Mouse (Mus musculus) testis, adult 2 months (tissue): ENCODE measurements at regions not wholly inside any gene's neighbourhood (a gene's known extent, or its start where the extent isn't known, plus 50 kb on each side); places are given as distances from the start of the nearest gene placed in this dataset.

Source experiments
- CTCF ChIP-seq: fragments of 200-500 bp; IDR thresholded peaks from 2 replicates; pipeline ENCODE4 v1.5.1; 2012; ENCODE audit warnings: low read depth, mild to moderate bottlenecking, inconsistent platforms, low read length, moderate library complexity; ENCODE audit not compliant: control insufficient read depth, insufficient read depth, insufficient replicate concordance
- POLR2A ChIP-seq: fragments of 200-500 bp; IDR thresholded peaks from 2 replicates; pipeline ENCODE4 v1.6.1; 2012; ENCODE audit warnings: low read depth, mild to moderate bottlenecking, inconsistent platforms, low read length, moderate library complexity; ENCODE audit not compliant: control insufficient read depth

- no peak for TF ChIP-seq POLR2A
- no peak for TF ChIP-seq CTCF
Measured at GRCm38 (mm10) chr13:83952353-83952752, 269.7 kb upstream of the Tmem161b start.
